Mouse (Mus musculus) heart, embryonic 16.5 days (tissue): ENCODE measurements around the gene Sgf29. TPM values are rescaled to one million over a fixed set of nuclear protein-coding genes. Genes with fewer than 3 reads are reported as not detected.
A peak's percentile ranks its signal among the peaks of the same experiment; 100 is the strongest.
"Not testable (repeated sequence)": the region's sequence is repeated elsewhere in the genome, so short reads cannot be mapped to it uniquely, and the experiment has no call there.

Source experiments
- ATAC-seq: fragments of 200-750 bp; cut with Nextera tagmentation; replicated peaks from 2 replicates; pipeline ENCODE4 v1.8.0; 2017; ENCODE audit warnings: moderate number of reproducible peaks; ENCODE audit not compliant: insufficient read depth, low FRiP score; ENCODE audit errors: extremely low read depth
- H3K27ac ChIP-seq: fragments of 300-500 bp; sonication (generic); 2 replicates; pipeline ENCODE4 v1.5.1; 2014; ENCODE audit warnings: mild to moderate bottlenecking, low read length, control low read depth, moderate library complexity
- H3K27me3 ChIP-seq: fragments of 300-500 bp; sonication (generic); 2 replicates; pipeline ENCODE4 v1.6.1; 2014; ENCODE audit warnings: low read length, mixed read lengths; ENCODE audit not compliant: control insufficient read depth, insufficient read depth
- H3K36me3 ChIP-seq: fragments of 300-500 bp; sonication (generic); 2 replicates; pipeline ENCODE4 v1.6.1; 2014; ENCODE audit not compliant: control insufficient read depth, insufficient read depth
- H3K4me1 ChIP-seq: fragments of 300-500 bp; sonication (generic); 2 replicates; pipeline ENCODE4 v1.6.1; 2014; ENCODE audit warnings: low read length, mixed read lengths; ENCODE audit not compliant: control insufficient read depth, insufficient read depth
- H3K4me2 ChIP-seq: fragments of 300-500 bp; sonication (generic); 2 replicates; pipeline ENCODE4 v1.6.1; 2014; ENCODE audit warnings: low read depth, mild to moderate bottlenecking, control low read depth, low read length
- H3K4me3 ChIP-seq: fragments of 300-500 bp; sonication (generic); 2 replicates; pipeline ENCODE4 v1.5.1; 2014; ENCODE audit warnings: mild to moderate bottlenecking, control low read depth, low read length
- H3K9ac ChIP-seq: fragments of 300-500 bp; sonication (generic); 2 replicates; pipeline ENCODE4 v1.6.1; 2014; ENCODE audit warnings: low read length, control low read depth
- H3K9me3 ChIP-seq: fragments of 300-500 bp; sonication (generic); replicated peaks from 2 replicates; pipeline ENCODE4 v1.6.1; 2016; ENCODE audit warnings: low read length; ENCODE audit not compliant: control insufficient read depth
- WGBS: fragments of 180-500 bp; shearing (Covaris S2); extraction: QIAGEN DNeasy Blood & Tissue Kit; methylation state at CpG from one replicate; pipeline ENCODE4 v1.1.7; 2014; 5-methylcytosine and 5-hydroxymethylcytosine counted together
- polyA plus RNA-seq: library from polyadenylated mRNA; unstranded; fragments of >200 nt; fragmentation: Nextera tagmentation; extraction: Ambion mirVana; gene quantifications from 2 replicates; pipeline ENCODE4 v1.2.1, GENCODE M21; 2015

Gene Sgf29
- polyA plus RNA-seq, 1 experiment from 2014 or later: 39.1 TPM

DNA sequence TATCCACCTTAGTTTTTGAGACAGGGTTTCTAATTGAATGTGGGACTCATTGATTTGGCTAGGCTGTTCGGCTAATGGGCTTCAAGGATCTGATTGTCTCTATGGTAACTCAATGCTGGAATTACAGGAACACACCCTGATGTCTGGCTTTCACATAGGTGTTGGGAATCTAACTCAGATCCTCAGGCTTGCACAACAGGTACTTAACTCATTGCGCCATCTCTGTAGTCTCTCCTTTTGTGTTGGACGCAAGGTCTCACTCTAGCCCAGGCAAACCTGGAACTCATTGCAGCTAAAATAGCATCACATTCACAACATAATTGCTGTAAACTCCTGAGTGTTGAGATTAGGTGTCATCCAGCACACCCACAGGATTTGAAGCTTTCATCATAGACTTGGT, 21.0 kb downstream of the Sgf29 start:
- no peak for ATAC-seq
- WGBS: 75% methylated on average over 3 of the region's 3 CpGs
- Histone ChIP-seq H3K4me1 (peaks cover 7% of the 10 kb centered on the region; the same call in 1 of the 2 replicates), H3K9ac (no peak overlapping the region), H3K9me3 (no peaks in the 10 kb centered on the region), H3K4me2 (no peak overlapping the region), H3K4me3 (no peak overlapping the region), H3K27ac (no peak overlapping the region), H3K27me3 (no peaks in the 10 kb centered on the region), H3K36me3 (peaks cover 32% of the 10 kb centered on the region)

DNA sequence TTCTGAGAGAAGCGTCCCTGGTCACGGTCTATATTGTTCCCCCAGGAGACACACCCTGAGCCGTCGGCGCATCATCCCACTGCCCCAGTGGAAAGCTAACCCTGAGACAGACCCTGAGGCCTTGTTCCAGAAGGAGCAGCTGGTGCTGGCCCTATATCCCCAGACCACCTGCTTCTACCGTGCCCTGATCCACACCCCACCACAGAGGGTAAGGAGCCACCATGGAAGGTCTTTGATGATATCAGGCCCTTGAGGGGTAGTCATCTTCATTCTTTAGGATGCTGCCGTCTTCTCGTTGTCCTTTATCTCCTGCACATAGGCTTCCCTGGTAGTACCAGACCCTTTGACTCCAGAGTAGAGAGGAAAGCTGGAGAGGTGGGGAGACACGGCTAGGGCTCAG, 23.0 kb downstream of the Sgf29 start:
- H3K4me3 ChIP-seq: no peak overlapping the region
- no peak overlapping the region for H3K4me2 ChIP-seq
- H3K9me3 ChIP-seq: no peaks in the 10 kb centered on the region
- H3K27me3 ChIP-seq: no peaks in the 10 kb centered on the region
- peaks cover 22% of the 10 kb centered on the region for H3K4me1 ChIP-seq
- no peak overlapping the region for H3K27ac ChIP-seq
- no peak overlapping the region for H3K9ac ChIP-seq
- 88% methylated on average over 9 of the region's 9 CpGs for WGBS
- H3K36me3 ChIP-seq: peaks cover 19% of the 10 kb centered on the region
- no peak for ATAC-seq

DNA sequence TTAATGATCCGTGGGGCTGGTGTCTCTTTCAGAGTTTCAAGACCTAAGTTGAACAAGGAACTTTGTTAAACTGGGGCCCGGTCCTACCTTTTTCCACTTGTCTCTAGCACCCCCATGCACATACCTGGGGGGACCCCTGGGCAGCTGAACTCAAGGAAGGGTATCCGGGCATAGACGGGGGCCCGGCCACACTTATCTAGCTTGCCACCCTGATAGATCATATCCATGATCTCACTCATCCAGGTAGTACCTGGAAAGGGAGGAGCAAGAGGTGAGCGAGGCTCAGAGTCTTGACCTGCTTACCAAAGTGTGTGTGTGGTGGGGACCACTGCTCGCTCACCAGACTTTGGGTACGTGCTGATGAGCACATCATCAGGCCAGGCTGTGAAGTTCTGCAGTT, 26.0 kb downstream of the Sgf29 start:
- Histone ChIP-seq H3K4me3 (no peak overlapping the region), H3K9ac (no peak overlapping the region), H3K27ac (no peak overlapping the region), H3K27me3 (no peaks in the 10 kb centered on the region), H3K36me3 (peaks cover 19% of the 10 kb centered on the region), H3K9me3 (no peaks in the 10 kb centered on the region), H3K4me1 (peaks cover 17% of the 10 kb centered on the region), H3K4me2 (peak overlapping the region; percentile 51; the same call in 1 of the 2 replicates)
- no peak for ATAC-seq
- 94% methylated on average over 8 of the region's 8 CpGs for WGBS

DNA sequence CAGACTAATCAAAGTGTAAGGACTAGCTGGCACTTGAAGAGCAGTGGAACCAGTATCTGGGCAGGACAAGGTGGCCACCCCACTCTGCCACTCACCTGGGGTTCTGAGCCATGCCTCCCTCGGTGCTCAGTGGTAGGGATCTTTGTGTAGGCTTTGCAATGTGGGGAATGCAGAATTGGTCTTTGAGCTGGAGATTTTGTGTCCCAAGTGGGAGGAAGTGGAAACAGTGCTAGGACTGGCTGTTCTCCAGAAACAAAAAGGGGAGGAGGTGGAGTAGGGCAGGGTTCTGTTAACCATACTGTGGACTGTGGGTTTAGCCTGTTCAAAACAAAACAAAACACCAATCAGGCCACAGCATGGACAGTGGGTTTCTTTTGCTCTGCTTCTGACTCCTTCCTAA, 27.1 kb downstream of the Sgf29 start, which contains the start of gene Sult1a1:
Sult1a1 (minus strand) TSS at position 226 of the 400 bp plus-strand sequence.
- Histone ChIP-seq H3K36me3 (peaks cover 15% of the 10 kb centered on the region), H3K4me1 (peaks cover 17% of the 10 kb centered on the region), H3K4me2 (peak within 1 kb of the TSS; percentile 51), H3K4me3 (peak within 1 kb of the TSS; percentile 31), H3K9me3 (no peaks in the 10 kb centered on the region), H3K27me3 (no peaks in the 10 kb centered on the region), H3K9ac (peak within 1 kb of the TSS; percentile 60), H3K27ac (peak within 1 kb of the TSS; percentile 89)
- 22% methylated on average over 1 of the region's 1 CpGs for WGBS
- peak; percentile 74 for ATAC-seq

DNA sequence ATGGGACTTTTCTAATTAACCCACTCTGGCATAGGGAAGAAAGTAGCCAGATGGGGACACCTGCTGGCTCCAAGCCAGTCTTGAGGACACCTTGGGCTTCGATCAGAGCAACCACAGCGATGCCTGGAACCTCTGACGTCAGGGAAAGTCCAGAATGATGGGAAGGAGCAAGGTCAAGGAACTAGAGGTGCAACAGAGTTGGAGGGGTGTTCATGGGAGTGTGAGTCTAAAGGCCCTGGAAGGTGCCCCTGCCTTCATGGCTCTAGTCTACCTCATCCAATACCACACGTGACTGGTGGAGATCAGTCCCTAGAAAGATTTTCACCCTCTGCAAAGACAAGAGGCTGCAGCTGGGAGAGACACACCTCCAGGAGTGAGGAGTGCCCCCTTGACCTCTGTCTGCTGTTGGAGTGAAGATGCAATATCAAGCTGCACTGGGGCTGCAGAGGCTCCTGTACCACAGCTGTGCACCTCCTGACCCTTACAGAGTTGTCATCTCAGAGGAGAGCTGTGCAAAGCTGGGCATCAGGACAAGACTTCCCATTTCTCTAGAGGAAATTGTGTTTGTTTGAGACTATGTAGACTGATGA, 27.6 kb downstream of the Sgf29 start:
- Histone ChIP-seq H3K36me3 (peaks cover 14% of the 10 kb centered on the region), H3K9me3 (no peaks in the 10 kb centered on the region), H3K9ac (no peak overlapping the region), H3K4me1 (peaks cover 17% of the 10 kb centered on the region), H3K27ac (peak overlapping the region; percentile 89), H3K4me3 (no peak overlapping the region), H3K27me3 (no peaks in the 10 kb centered on the region), H3K4me2 (peak overlapping the region; percentile 51; the same call in 1 of the 2 replicates)
- no peak for ATAC-seq
- WGBS: 64% methylated on average over 4 of the region's 4 CpGs

DNA sequence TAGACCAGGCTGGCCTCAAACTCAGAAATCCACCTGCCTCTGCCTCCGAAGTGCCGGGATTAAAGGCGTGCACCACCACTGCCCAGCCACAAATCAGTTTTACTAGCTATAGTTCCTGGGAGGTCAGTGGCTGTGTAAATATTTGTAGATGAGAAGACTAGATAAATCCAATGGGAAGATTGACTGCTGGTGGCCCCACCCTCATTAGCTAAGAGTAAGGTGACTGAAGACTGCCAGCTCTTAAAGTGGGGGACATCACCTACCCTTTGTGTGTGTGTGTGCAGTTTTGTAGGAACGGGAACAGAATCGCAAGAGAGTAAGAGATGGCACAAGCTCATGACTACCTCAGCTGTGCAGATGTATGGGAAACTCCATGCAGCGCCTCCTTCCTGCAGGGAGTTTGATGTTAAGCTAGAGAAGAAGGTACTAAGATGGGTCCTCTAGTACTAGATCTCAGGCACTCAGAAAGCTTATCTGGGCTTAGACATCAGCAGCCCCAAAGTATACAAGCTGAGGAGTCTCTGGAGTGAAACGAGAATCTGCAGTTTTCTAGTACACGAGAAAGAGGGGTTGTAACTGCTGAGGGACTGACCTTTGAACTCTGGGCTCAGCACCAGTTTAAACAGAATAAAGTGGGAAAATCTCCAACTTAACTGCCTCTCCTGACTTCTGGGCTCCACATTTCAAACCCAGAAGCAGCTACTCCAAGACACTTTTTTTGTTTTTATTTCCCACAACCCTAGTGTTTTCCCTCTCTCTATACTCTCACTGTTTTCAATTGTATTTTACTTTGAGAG, 29.6 kb downstream of the Sgf29 start:
- ATAC-seq: no peak
- 77% methylated on average over 8 of the region's 8 CpGs for WGBS

DNA sequence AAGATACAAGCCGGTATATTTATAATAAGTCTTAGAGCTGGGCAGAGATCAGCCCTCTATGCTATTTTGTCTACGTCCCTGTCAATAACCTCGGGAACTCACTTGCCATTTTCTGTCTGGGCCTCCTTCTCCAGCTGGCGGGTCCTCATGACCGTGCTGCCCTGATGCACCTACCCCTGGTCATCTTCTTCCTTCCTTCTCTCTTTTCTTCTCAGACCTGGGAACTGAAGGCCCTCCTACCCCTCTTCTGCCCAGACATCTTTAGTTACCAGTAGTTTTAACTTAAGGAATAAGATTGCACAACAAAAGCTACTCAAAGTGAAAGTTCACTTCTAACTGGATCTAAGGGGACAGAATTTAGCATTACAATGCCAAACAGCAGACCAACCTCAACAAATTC, 30.6 kb downstream of the Sgf29 start:
- Histone ChIP-seq H3K4me1 (peaks cover 17% of the 10 kb centered on the region), H3K36me3 (no peaks in the 10 kb centered on the region), H3K27me3 (no peaks in the 10 kb centered on the region), H3K4me2 (no peak overlapping the region), H3K9ac (no peak overlapping the region), H3K4me3 (no peak overlapping the region), H3K9me3 (no peaks in the 10 kb centered on the region), H3K27ac (no peak overlapping the region)
- ATAC-seq: no peak
- 86% methylated on average over 5 of the region's 5 CpGs for WGBS

More for the DNA sequence above, 29.6 kb downstream of the Sgf29 start:
- H3K4me3 ChIP-seq: no peak overlapping the region
- no peak overlapping the region for H3K9ac ChIP-seq
- no peak overlapping the region for H3K4me2 ChIP-seq
- H3K27ac ChIP-seq: no peak overlapping the region
- no peaks in the 10 kb centered on the region for H3K27me3 ChIP-seq
- no peaks in the 10 kb centered on the region for H3K9me3 ChIP-seq
- H3K36me3 ChIP-seq: peaks cover 2% of the 10 kb centered on the region; the same call in 1 of the 2 replicates
- H3K4me1 ChIP-seq: peaks cover 17% of the 10 kb centered on the region

DNA sequence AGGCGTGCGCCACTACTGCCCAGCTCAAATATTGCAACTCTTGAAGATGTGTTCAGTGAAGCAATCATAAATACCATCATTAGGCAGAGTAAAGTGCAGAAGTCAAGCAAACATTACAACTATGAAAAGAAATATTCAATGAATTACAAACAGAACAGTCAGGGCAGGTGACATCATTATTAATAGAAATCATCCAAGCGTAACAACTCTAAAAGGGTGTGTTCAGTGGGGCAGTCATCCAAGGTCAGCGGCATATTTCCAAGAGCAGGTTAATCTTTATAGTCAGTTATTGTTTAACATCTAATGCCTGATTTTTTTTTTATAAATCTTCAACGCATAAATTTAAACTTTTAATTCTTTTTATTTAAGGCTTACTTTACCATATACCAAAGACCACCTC, 32.1 kb downstream of the Sgf29 start:
- no peak for ATAC-seq
- peaks cover 8% of the 10 kb centered on the region for H3K4me1 ChIP-seq
- WGBS: 91% methylated on average over 5 of the region's 5 CpGs
- H3K9me3 ChIP-seq: no peaks in the 10 kb centered on the region
- no peak overlapping the region for H3K9ac ChIP-seq
- no peak overlapping the region for H3K27ac ChIP-seq
- no peak overlapping the region for H3K4me2 ChIP-seq
- no peaks in the 10 kb centered on the region for H3K36me3 ChIP-seq
- no peaks in the 10 kb centered on the region for H3K27me3 ChIP-seq
- no peak overlapping the region for H3K4me3 ChIP-seq

DNA sequence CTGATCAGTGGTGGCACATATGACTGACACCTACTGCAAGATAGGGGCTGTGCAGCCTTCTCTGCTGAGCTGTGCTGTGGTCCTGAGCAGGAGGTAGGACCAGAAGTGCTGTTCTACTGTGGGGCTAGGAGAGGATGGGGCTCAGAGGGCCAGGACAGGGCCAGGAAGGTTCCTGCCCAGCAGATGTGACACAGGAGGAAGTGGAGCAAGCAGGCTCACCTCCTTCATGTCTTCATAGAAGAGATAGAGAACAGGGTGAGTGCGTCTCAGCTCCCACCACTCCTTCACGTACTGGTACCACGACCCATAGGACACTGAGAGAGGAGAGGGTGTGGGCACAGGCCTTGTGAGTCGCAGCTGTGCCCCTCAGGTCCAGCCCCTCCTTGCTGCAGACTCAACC, 39.0 kb downstream of the Sgf29 start:
- ATAC-seq, H3K4me3 ChIP-seq: not testable (repeated sequence)
- WGBS: 66% methylated on average over 3 of the region's 4 CpGs

More for the DNA sequence above, 39.0 kb downstream of the Sgf29 start:
- not testable (repeated sequence) for H3K4me2 ChIP-seq, H3K9ac ChIP-seq, H3K27ac ChIP-seq, H3K27me3 ChIP-seq, H3K4me1 ChIP-seq, H3K9me3 ChIP-seq
- peaks cover 16% of the 10 kb centered on the region for H3K36me3 ChIP-seq
